Mouse (Mus musculus): ENCODE measurements around the gene Bard1.

GRCm38 (mm10) chr1:71109858-71110257 is 6.9 kb upstream of the Bard1 start:
- TF ChIP-seq POLR2A (IDR thresholded peaks at IDR 0.05; ENCODE audit: borderline replicate concordance, extremely low read depth, insufficient read depth, insufficient read length, poor library complexity, severe bottlenecking) (no peak), CTCF (IDR thresholded peaks at IDR 0.05; ENCODE audit: borderline replicate concordance, extremely low read depth, insufficient read depth, insufficient read length) (no peak)

All from brain, embryonic 14.5 days (tissue).